Mouse (Mus musculus) adrenal gland, postnatal 25 days (tissue): Measurements from ENCODE around the gene Camsap1. TPM values are rescaled to one million over a fixed set of nuclear protein-coding genes. Genes with fewer than 3 reads are reported as not detected.

Experiments
- DNase-seq: peaks from one replicate; pipeline ENCODE4 v3.0.0; 2021; ENCODE audit warnings: mixed read lengths
- long read RNA-seq: library from polyadenylated mRNA; stranded (forward); transcript quantifications from one replicate; pipeline ENCODE4 v2.0.0, GENCODE M21; 2021
- total RNA-seq: library from RNA; stranded (reverse); gene quantifications from 2 replicates; pipeline ENCODE4 v1.2.3, GENCODE M21; 2021

Gene Camsap1
- total RNA-seq: 30.2 and 37.1 TPM in 2 replicates
- long read RNA-seq, partial matches to known transcripts: 5 of 15 reads
- long read RNA-seq, other reads (novel, unspliced or antisense): 10 of 15 reads

DNA sequence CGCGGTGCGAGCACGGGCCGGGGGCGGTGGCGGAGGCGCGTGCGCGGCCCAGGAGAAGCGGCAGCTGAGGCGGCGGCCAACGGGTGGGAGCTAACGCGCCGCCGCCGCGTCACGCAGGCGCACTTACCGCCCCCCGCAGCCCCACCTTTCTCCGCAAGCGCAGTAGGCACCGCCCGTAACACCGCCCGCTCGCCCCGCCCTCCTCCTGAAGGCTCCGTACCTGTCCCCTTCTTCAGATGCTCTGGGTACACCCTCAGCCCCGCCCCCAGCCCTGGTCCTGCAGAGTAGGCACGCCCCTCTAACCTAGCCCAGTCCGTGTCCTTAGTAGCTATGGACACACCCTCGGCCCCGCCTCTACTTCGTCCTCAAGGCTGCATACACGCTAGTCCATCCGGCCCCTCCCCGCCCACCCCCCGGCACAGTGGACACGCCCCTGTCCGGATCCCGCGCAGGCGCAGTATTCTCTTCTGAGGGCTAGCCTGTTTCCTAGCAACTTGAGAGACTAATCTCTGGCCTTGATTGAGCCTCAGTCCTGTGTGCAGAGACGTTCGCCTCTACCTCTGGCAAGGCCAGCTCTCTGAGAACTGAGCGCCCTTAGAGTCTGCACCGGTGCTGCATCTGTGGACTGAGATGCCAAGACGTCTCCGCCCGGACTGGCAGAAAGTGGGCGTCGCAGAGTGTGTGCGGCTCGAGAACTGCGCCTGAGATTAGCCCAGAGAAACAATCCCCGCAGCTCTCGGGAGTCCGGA lies at the start of gene Camsap1:
TSS of gene Camsap1 (minus strand) at position 124 of the 749 bp plus-strand sequence.
- peak; percentile 100 for DNase-seq

GRCm38 (mm10) chr2:26030288-26030687 lies 47.2 kb upstream of the Camsap1 start:
- DNase-seq: no peak

- DNase-seq: peak; percentile 20
Measured at GRCm38 (mm10) chr2:26024138-26025075, 41.3 kb upstream of the Camsap1 start.

GRCm38 (mm10) chr2:26022626-26023025 lies 39.5 kb upstream of the Camsap1 start:
- DNase-seq: no peak

- no peak for DNase-seq
Measured at GRCm38 (mm10) chr2:26022258-26022565, 39.1 kb upstream of the Camsap1 start.

DNA sequence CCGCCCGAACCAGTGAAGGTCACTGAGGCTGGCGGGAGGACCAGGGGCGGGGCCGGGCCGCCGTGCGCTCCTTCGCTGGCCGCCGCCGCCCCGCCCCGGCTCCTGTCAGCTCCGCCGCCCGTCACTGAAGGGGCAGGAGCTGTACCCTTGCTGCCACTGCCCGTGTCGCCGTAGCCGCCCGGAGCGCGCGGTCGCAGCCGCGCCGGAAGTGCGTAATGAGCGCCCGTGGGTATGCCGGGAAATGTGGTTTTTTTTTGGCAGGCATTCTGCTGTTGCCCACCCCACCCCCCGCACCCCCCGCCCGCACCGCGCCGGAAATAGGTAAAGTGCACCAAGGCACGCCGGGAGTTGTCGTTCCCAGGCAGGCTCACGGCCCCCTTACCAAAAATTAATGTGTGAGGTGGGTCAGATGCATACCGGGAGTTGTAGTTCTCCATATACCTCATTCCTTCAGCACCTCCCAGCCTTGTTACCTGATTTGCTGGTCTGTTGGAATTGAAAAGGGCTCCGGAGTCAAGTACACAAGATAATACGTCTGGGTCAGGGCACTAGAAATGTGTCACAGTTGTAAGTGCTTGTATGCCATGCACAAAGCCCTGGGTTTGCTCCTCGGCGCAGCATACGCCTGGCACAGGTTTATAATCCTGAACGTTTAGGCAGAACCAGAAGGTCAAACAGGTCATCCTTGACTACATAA lies 38.6 kb upstream of the Camsap1 start, which contains the start of gene Ubac1:
TSS of gene Ubac1 (minus strand) at position 187 of the 697 bp plus-strand sequence.
- DNase-seq: peak; percentile 92

DNA sequence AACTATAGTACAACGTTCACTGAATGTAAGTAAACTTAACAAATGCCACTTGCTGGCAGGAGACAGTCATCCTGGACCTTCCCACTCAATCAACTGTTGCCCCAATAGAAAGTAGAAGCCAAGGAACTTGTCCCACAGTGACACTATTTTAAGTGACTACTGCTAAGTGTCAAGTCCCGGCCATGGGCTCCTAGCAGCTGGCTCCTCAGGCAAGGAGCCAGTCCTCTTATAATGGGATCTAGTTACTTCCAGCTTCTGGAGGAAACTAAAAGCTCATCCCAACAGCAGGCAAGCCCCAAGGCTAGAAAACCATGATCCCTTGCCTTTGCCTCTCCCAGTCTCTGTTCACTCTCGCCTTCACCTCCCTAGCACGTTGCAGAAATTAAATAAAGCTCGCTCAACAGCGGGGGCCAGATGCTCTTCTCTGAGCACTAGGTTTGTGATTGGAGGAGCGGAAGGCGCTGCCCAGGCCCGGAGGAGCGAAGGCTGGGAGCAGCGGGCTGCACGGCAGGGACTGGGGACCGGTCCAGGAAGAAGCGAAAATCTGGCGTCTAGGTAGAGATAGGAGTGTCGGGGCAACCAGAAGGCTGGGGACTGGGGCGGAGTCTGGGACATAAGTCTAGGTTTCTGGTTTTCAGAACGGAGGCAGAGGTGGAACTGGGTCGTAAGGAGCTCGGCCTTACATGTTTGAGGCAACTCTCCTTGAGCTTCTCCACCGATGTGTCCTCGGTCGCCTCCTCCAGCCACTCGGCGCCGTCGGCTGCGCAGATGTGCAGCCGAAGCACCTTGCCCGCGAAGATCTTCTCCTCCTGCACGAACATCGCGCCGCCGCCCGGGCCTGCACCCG lies 37.9 kb upstream of the Camsap1 start:
- peak; percentile 55 for DNase-seq

DNA sequence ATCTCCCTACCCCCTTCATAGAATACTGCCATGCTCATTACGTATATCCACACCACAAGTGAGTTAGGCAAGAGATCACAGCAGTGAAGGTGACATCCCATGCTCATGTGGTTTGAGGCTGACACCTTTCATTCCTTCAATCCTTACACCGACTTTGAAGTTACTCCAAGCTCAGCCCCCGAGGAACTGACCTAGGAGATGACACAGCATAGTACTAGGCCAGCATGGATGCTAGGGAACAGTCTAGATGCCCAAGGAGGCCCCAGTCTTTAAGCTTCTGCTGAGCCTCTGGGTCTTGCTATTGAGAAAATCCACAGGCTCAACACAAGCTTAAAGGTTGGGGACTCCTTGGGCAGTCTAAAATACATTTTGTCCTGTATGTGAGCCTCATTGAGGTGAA lies 36.8 kb upstream of the Camsap1 start:
- DNase-seq: no peak

DNA sequence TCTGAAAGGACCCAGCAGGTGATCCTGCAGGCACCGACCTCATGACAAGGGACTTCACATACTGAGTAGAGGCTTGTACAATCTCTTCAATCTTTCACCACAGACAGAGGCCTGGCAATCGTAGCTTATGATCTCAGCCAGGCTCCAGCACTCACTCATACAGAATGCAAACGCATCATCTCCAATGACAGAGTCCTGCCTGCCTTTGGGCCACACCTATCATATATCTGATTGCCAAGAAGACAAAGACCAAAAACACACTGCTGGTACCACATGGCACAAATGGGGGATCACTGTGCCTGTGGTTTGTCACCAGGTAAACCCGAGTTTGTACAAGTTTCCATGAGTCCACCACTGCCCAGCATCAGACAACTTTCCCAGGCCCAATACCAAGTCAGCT lies 34.2 kb upstream of the Camsap1 start:
- DNase-seq: no peak

- DNase-seq: no peak
Measured at GRCm38 (mm10) chr2:26013674-26014073, 30.6 kb upstream of the Camsap1 start.

- no peak for DNase-seq
Measured at GRCm38 (mm10) chr2:26011420-26011819, 28.3 kb upstream of the Camsap1 start.

DNA sequence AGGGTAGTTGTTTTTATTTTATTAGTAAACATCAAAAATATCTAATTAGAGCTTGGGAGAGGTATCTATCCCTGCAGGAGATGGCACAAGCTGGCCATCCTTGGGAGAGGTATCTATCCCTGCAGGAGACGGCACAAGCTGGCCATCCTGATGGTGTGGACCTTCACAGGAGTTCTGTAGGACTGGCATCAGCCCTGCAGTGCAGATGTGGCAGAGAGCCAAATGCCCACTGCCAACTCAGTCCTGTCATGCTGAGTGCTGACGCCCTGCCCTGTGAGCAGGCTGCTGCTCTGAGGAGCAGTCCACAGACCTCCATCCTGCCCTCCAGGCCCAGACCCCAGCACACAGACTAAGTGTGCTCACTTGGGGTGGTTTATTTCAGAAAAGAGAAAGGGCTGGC lies 18.9 kb upstream of the Camsap1 start:
- DNase-seq: peak; percentile 45

GRCm38 (mm10) chr2:26001136-26001535 lies 18.1 kb upstream of the Camsap1 start:
- no peak for DNase-seq

DNA sequence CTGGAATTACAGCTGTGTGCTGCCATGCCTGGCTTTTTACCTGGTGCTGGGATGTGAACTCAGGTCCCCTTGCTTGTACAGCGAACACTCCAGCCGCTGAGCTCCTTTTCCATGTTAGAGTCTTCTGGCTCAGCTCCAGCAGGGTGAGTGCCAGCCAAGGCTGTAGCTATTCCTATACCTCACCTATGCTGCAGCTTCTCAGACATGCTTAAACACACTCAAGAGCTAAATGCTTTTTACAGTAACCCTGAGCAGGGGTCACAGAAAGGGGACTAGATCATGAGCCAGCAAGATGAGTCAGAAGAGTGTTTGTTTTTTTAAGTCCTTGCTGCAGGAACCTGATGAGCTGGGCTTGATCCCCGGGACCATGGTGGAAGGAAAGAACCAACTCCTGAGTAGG lies 14.6 kb upstream of the Camsap1 start:
- DNase-seq: peak; percentile 39

DNA sequence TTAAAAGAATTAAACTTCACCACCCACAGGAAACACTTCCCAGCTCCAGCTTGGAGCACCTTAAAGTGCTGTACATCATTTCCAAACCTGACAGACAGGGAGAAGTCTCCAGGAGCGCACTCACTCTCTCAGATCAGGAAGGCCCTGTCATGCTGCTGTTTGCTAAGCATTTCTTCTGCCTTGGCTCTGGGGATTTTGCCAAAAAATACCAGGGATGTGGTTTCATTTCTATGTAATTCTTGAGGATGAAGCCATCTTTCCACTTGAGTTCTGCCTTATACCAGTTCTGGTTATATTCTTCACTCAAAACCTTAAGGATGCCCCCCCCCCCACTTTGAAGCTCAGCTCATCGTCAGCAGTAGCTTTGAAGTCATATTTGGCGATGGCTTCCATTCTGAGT lies 11.7 kb upstream of the Camsap1 start:
- DNase-seq: no peak

GRCm38 (mm10) chr2:25992285-25992684 lies 9.2 kb upstream of the Camsap1 start:
- no peak for DNase-seq

GRCm38 (mm10) chr2:25989651-25990050 lies 6.6 kb upstream of the Camsap1 start:
- DNase-seq: no peak

DNA sequence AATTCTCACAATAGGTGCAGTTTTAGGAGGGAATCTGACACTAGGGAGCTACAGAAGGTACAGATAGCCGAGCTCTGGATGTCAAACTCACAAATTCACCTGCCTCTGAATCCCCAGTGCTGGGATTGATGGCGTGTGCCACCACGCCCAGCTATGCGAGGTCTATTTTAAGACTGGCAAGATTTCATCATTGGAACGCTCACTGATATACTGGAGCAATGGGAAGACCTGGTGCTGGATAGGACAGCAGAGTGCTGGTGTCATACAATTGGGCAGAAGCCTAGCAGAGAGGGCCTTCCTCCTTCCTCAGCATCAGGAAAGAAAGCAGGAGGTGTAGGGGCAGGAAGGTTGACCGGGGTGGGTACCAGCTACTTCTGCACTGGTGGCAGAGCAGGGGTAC lies 4.7 kb upstream of the Camsap1 start:
- DNase-seq: no peak

DNA sequence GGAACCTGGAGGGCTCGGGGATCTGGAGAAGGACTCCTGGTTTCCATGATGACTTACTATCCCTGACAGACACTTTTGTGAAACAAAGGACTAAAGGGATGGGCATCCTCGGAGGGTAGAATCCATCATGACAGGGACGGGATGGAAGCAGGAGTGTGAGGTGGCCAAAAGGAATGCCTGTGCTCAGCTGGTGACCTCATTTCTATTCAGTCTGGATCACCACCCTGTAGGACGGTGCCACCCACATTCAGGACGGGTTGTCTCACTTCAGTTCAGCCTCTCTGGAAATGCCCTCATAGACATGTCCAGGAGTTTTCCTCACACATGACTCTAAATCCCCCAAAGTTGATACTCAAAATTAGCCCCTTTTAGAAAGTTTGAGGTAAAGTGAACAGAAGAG lies 3.5 kb upstream of the Camsap1 start:
- peak; percentile 22 for DNase-seq

GRCm38 (mm10) chr2:25982426-25983091 lies 523 bp downstream of the Camsap1 start:
- DNase-seq: no peak

DNA sequence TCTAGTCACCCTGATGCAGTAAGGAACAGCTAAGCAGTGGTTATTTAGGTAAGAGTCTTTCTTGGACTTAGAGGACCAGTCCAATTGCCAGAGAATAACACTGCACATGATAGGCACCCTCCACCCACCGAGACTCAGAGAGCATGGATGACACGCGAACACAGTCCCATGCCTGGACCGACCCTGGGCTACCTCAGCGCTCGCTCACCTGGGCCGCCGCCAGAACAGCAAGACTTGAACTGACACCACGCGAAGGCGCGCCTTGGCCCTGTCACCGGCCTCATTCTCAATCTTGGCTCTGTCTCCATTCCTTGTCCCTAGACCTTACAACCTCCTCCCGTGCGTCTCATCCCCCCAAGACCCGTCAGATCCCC lies 1.0 kb downstream of the Camsap1 start:
- DNase-seq: peak; percentile 71
